Mouse (Mus musculus) forebrain, embryonic 11.5 days (tissue): Measurements from ENCODE around the gene Grasp. TPM values are rescaled to one million over a fixed set of nuclear protein-coding genes. Genes with fewer than 3 reads are reported as not detected.
A peak's percentile ranks its signal among the peaks of the same experiment; 100 is the strongest.

ENCODE experiments used
- ATAC-seq: fragments of 200-750 bp; cut with Nextera tagmentation; replicated peaks from 2 replicates; pipeline ENCODE4 v1.8.0; 2017; ENCODE audit warnings: moderate TSS enrichment; ENCODE audit not compliant: low FRiP score
- DNase-seq: peaks from one replicate; pipeline ENCODE4 v3.0.0-alpha.2; 2017; ENCODE audit warnings: low spot score
- H3K27ac ChIP-seq: fragments of 300-500 bp; sonication (generic); 2 replicates; pipeline ENCODE4 v1.5.1; 2014; ENCODE audit warnings: low read depth, low read length
- H3K27me3 ChIP-seq: fragments of 300-500 bp; sonication (generic); 2 replicates; pipeline ENCODE4 v1.6.1; 2014; ENCODE audit warnings: mild to moderate bottlenecking, low read length, mixed read lengths; ENCODE audit not compliant: control insufficient read depth, insufficient read depth
- H3K36me3 ChIP-seq: fragments of 300-500 bp; sonication (generic); 2 replicates; pipeline ENCODE4 v1.6.1; 2014; ENCODE audit warnings: mild to moderate bottlenecking, low read length, moderate library complexity, mixed read lengths; ENCODE audit not compliant: control insufficient read depth, insufficient read depth
- H3K4me1 ChIP-seq: fragments of 300-500 bp; sonication (generic); replicated peaks from 2 replicates; pipeline ENCODE4 v1.6.1; 2014; ENCODE audit warnings: low read length, mixed read lengths; ENCODE audit not compliant: control insufficient read depth, insufficient read depth
- H3K4me2 ChIP-seq: fragments of 300-500 bp; sonication (generic); 2 replicates; pipeline ENCODE4 v1.6.1; 2014; ENCODE audit warnings: low read depth, mild to moderate bottlenecking, low read length, moderate library complexity, mixed read lengths; ENCODE audit not compliant: severe bottlenecking
- H3K4me3 ChIP-seq: fragments of 300-500 bp; sonication (generic); 2 replicates; pipeline ENCODE4 v1.5.1; 2014; ENCODE audit warnings: low read depth, low read length
- H3K9ac ChIP-seq: fragments of 300-500 bp; sonication (generic); 2 replicates; pipeline ENCODE4 v1.6.1; 2014; ENCODE audit warnings: low read length
- H3K9me3 ChIP-seq: fragments of 300-500 bp; sonication (generic); 2 replicates; pipeline ENCODE4 v1.6.1; 2016; ENCODE audit warnings: low read length, mixed read lengths; ENCODE audit not compliant: control insufficient read depth
- WGBS: fragments of 180-500 bp; shearing (Covaris S2); extraction: QIAGEN DNeasy Blood & Tissue Kit; methylation state at CpG from one replicate; pipeline ENCODE4 v1.1.7; 2014; 5-methylcytosine and 5-hydroxymethylcytosine counted together
- polyA plus RNA-seq: library from polyadenylated mRNA; unstranded; fragments of >200 nt; fragmentation: Nextera tagmentation; extraction: Ambion mirVana; gene quantifications from 2 replicates; pipeline ENCODE4 v1.2.1, GENCODE M21; 2014

Gene Grasp
- polyA plus RNA-seq, 1 experiment from 2014 or later = 4.6 TPM

DNA sequence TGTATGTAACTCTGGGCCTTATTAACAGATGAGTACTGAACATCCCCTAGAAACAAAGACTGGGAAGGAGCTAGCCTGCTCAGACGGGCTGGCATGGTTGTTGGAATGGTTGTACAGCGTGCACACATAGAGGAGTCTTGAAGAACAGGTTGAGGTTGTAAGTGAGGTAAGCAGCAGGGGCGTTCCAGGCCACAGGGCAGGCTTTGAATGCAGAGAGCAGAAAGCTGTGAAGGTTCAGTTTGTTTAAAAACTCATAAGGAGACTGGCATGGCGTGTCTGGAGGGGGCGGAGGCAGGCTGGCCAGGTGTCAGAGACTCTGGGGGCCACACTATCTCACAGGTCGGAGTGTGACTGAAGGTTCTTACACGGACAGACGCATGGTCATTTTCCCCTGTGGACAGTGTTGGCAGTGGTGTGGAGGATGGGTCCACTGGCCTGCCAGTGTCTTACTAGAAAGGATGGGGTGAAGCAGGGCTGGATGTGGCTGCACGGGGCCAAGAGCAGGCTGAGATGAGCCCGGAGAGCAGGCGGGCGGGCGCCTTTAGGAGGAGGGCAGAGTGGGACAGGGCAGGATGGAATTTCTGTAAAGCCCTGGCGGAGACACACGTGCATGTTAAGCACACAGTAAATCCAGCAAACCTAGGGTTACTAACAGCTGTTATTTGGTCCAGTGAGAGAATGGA lies 26.4 kb upstream of the Grasp start:
- Histone ChIP-seq H3K4me2 (no peak overlapping the region), H3K36me3 (peaks cover 28% of the 10 kb centered on the region; the same call in 1 of the 2 replicates), H3K9me3 (no peaks in the 10 kb centered on the region; the same call in 1 of the 2 replicates), H3K27me3 (no peaks in the 10 kb centered on the region), H3K9ac (no peak overlapping the region), H3K4me1 (0 out of 2 replicates have a peak, but pooled peaks cover 2% of the 10 kb centered on the region), H3K27ac (no peak overlapping the region), H3K4me3 (no peak overlapping the region)
- DNase-seq = no peak
- ATAC-seq = 0 out of 2 replicates have a peak, but pooled peaks have one; percentile 12
- 91% methylated on average over 15 of the region's 15 CpGs for WGBS

DNA sequence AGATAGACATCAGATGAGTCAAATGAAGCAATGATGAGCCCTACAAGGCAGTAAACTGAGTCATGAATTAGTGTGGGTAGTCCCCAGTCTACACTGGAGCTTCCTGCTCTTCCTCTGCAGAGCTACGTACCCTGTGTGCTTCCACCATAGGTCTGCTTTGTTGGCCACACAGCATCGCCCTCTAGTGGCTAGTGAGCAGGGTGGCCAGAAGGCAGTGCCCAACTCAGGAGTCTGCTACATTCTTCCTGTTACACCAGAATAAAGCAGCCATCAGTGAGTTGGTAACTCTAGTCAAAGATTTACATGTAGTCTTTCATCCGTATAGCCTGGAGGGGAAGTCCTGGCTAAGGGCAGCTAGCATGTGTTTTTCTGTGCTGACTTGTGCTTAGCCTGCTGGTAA lies 25.8 kb upstream of the Grasp start:
- Histone ChIP-seq H3K4me1 (no peaks in the 10 kb centered on the region), H3K36me3 (peaks cover 28% of the 10 kb centered on the region; the same call in 1 of the 2 replicates), H3K4me2 (no peak overlapping the region), H3K4me3 (no peak overlapping the region), H3K27me3 (no peaks in the 10 kb centered on the region), H3K9ac (no peak overlapping the region), H3K27ac (no peak overlapping the region), H3K9me3 (no peaks in the 10 kb centered on the region; the same call in 1 of the 2 replicates)
- ATAC-seq = peak; percentile 64
- peak; percentile 77 for DNase-seq
- WGBS = 29% methylated on average over 3 of the region's 3 CpGs

DNA sequence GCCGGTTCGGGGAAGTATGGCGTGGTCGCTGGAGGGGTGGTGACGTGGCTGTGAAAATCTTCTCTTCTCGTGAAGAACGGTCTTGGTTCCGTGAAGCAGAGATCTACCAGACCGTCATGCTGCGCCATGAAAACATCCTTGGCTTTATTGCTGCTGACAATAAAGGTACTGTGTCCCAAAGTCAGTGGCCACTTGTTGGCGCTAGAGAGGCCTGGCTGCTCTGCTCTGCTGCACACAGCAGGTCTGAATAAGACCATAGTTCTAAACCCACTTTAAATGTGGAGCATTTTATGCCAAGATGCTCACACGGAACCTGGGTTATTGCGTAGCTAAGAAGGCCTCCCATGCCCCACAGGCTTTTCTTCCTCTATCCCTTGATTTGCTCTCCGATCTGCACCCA lies 25.1 kb upstream of the Grasp start:
- no peaks in the 10 kb centered on the region; the same call in 1 of the 2 replicates for H3K9me3 ChIP-seq
- no peaks in the 10 kb centered on the region for H3K27me3 ChIP-seq
- WGBS = 90% methylated on average over 14 of the region's 14 CpGs
- no peak overlapping the region for H3K4me3 ChIP-seq
- DNase-seq (no peak), ATAC-seq (no peak)
- H3K36me3 ChIP-seq = peaks cover 28% of the 10 kb centered on the region; the same call in 1 of the 2 replicates
- no peaks in the 10 kb centered on the region for H3K4me1 ChIP-seq
- no peak overlapping the region for H3K4me2 ChIP-seq
- no peak overlapping the region for H3K27ac ChIP-seq
- no peak overlapping the region for H3K9ac ChIP-seq

- Histone ChIP-seq H3K27me3 (no peaks in the 10 kb centered on the region), H3K27ac (no peak overlapping the region), H3K4me2 (no peak overlapping the region), H3K4me1 (no peaks in the 10 kb centered on the region), H3K36me3 (peaks cover 17% of the 10 kb centered on the region; the same call in 1 of the 2 replicates), H3K9me3 (no peaks in the 10 kb centered on the region; the same call in 1 of the 2 replicates), H3K9ac (no peak overlapping the region), H3K4me3 (no peak overlapping the region)
- 95% methylated on average over 9 of the region's 9 CpGs for WGBS
- DNase-seq = no peak
- ATAC-seq = no peak
Observed at GRCm38 (mm10) chr15:101200777-101201295, 23.2 kb upstream of the Grasp start.

GRCm38 (mm10) chr15:101201414-101201813 lies 22.6 kb upstream of the Grasp start:
- Histone ChIP-seq H3K36me3 (peaks cover 14% of the 10 kb centered on the region; the same call in 1 of the 2 replicates), H3K27ac (no peak overlapping the region), H3K4me1 (no peaks in the 10 kb centered on the region), H3K4me2 (no peak overlapping the region), H3K27me3 (no peaks in the 10 kb centered on the region), H3K9me3 (no peaks in the 10 kb centered on the region), H3K9ac (no peak overlapping the region), H3K4me3 (no peak overlapping the region)
- 95% methylated on average over 3 of the region's 3 CpGs for WGBS
- ATAC-seq (no peak), DNase-seq (no peak)

DNA sequence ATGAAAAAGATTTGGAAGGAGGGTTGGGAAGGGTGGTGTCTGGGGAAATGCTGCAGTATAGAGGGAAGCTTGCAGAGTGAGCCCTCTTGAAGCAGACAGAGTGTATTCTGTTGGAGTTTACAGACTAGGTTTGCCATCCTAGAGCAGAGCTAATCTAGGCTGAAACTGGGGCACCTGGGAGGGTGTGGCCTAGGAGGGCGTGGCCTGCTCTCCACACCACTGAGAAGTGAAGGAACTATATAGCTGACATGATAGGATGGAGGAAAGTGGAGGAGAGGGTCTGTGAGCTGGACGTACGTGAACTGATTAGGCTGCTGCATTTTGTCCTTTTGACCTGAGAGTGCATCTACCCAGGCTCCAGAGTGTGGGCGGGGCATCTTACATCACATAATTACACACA lies 20.3 kb upstream of the Grasp start:
- H3K4me2 ChIP-seq = no peak overlapping the region
- no peaks in the 10 kb centered on the region for H3K9me3 ChIP-seq
- H3K4me1 ChIP-seq = no peaks in the 10 kb centered on the region
- no peak for DNase-seq
- ATAC-seq = no peak
- H3K27me3 ChIP-seq = no peaks in the 10 kb centered on the region
- peaks cover 14% of the 10 kb centered on the region; the same call in 1 of the 2 replicates for H3K36me3 ChIP-seq
- H3K4me3 ChIP-seq = no peak overlapping the region
- H3K27ac ChIP-seq = no peak overlapping the region
- 89% methylated on average over 4 of the region's 4 CpGs for WGBS
- no peak overlapping the region for H3K9ac ChIP-seq

- H3K4me1 ChIP-seq = no peaks in the 10 kb centered on the region
- no peaks in the 10 kb centered on the region for H3K9me3 ChIP-seq
- ATAC-seq (no peak), DNase-seq (no peak)
- no peaks in the 10 kb centered on the region for H3K27me3 ChIP-seq
- H3K9ac ChIP-seq = no peak overlapping the region
- no peak overlapping the region for H3K4me3 ChIP-seq
- H3K36me3 ChIP-seq = peaks cover 14% of the 10 kb centered on the region; the same call in 1 of the 2 replicates
- no peak overlapping the region for H3K4me2 ChIP-seq
- H3K27ac ChIP-seq = no peak overlapping the region
- WGBS = 82% methylated on average over 7 of the region's 7 CpGs
Observed at GRCm38 (mm10) chr15:101204781-101205180, 19.2 kb upstream of the Grasp start.

GRCm38 (mm10) chr15:101210228-101210627 lies 13.8 kb upstream of the Grasp start:
- ATAC-seq = no peak
- no peak overlapping the region for H3K4me3 ChIP-seq
- H3K36me3 ChIP-seq = peaks cover 3% of the 10 kb centered on the region; the same call in 1 of the 2 replicates
- H3K4me2 ChIP-seq = no peak overlapping the region
- no peaks in the 10 kb centered on the region for H3K27me3 ChIP-seq
- no peaks in the 10 kb centered on the region for H3K4me1 ChIP-seq
- no peak overlapping the region for H3K9ac ChIP-seq
- peak; percentile 74 for DNase-seq
- no peak overlapping the region for H3K27ac ChIP-seq
- 58% methylated on average over 6 of the region's 6 CpGs for WGBS
- no peaks in the 10 kb centered on the region for H3K9me3 ChIP-seq
